Mouse (Mus musculus): Measurements from ENCODE around the gene Samd11. TPM values are rescaled to one million over a fixed set of nuclear protein-coding genes. Genes with fewer than 3 reads are reported as not detected.

The Samd11 gene
- polyA plus RNA-seq, 1 experiment from 2014 or later: 1.9 TPM

GRCm38 (mm10) chr4:156202462-156202893, 53.0 kb downstream of the Samd11 start:
- Histone ChIP-seq H3K9me3 (ENCODE audit: control insufficient read depth, low read length) (no peaks in the 10 kb centered on the region), H3K4me1 (ENCODE audit: control insufficient read depth, insufficient read depth, low read length) (peaks cover 7% of the 10 kb centered on the region; the same call in 1 of the 2 replicates), H3K27me3 (ENCODE audit: control insufficient read depth, insufficient read depth, low read length) (no peaks in the 10 kb centered on the region; the same call in 1 of the 2 replicates), H3K36me3 (ENCODE audit: control insufficient read depth, insufficient read depth, low read length) (no peaks in the 10 kb centered on the region), H3K9ac (replicated peaks; ENCODE audit: low read depth, low read length) (peak overlapping the region; percentile 58), H3K4me2 (ENCODE audit: low read depth, low read length) (peak overlapping the region; percentile 94), H3K27ac (ENCODE audit: low read depth, low read length) (peak overlapping the region; percentile 58), H3K4me3 (ENCODE audit: low read depth, low read length) (peak overlapping the region; percentile 57)
- 43% methylated on average over 12 of the region's 12 CpGs for WGBS
- ATAC-seq (ENCODE audit: low read depth): no peak

DNA sequence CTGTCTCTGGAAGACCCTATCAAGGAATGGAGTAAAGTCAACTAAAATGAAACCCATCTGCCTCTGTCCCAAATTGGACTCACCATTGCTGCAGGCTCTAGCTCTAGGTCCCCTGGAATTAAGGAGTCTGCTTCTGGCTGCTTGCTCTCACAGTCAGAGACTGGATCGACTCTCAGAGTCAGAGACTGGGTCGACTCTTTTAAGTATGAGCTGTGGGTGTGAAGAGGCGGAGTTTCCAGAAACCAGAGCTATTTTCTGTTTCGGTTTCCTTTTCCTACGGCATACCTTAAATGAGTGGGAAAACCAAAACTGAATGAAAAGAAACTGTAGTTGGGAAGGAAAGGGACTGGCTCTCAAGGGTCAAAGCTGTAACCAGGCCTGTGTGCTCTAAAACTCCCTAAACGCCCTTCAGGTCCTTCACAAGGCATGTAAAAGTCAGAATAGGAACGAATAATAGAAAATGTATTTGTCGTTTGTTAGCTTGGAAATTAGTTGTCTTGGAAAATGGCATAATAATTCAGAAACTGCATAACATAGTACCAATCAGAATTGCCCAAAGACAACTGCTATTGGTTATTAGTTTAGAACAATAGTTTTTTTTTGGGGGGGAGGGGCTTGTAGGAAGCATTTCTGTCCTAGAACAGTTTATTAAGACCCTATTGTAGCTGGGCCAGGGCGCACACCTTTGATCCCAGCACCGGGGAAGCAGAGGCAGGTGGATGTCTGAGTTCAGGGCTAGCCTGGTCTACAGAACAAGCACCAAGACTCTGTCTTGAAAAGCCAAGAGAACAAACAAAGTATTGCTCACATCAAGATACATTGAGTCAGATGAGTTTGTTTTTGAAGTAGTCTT, 54.6 kb downstream of the Samd11 start, which contains the start of gene Isg15:
Gene Isg15 (minus strand): TSS at position 196 of the 853 bp plus-strand sequence.
- Histone ChIP-seq H3K4me2 (ENCODE audit: low read depth, low read length) (no peak within 1 kb of the TSS), H3K9ac (replicated peaks; ENCODE audit: low read depth, low read length) (no peak within 1 kb of the TSS), H3K4me3 (ENCODE audit: low read depth, low read length) (no peak within 1 kb of the TSS), H3K36me3 (ENCODE audit: control insufficient read depth, insufficient read depth, low read length) (no peaks in the 10 kb centered on the region), H3K27ac (ENCODE audit: low read depth, low read length) (no peak within 1 kb of the TSS), H3K4me1 (ENCODE audit: control insufficient read depth, insufficient read depth, low read length) (peaks cover 13% of the 10 kb centered on the region), H3K9me3 (ENCODE audit: control insufficient read depth, low read length) (no peaks in the 10 kb centered on the region), H3K27me3 (ENCODE audit: control insufficient read depth, insufficient read depth, low read length) (no peaks in the 10 kb centered on the region; the same call in 1 of the 2 replicates)
- WGBS: 70% methylated on average over 10 of the region's 10 CpGs
- ATAC-seq (ENCODE audit: low read depth): no peak

GRCm38 (mm10) chr4:156197829-156198205, 57.6 kb downstream of the Samd11 start:
- no peaks in the 10 kb centered on the region; the same call in 1 of the 2 replicates for H3K36me3 ChIP-seq (ENCODE audit: control insufficient read depth, insufficient read depth, low read length)
- peak overlapping the region; percentile 94 for H3K27ac ChIP-seq (ENCODE audit: low read depth, low read length)
- H3K4me3 ChIP-seq (ENCODE audit: low read depth, low read length): peak overlapping the region; percentile 87
- no peaks in the 10 kb centered on the region for H3K9me3 ChIP-seq (ENCODE audit: control insufficient read depth, low read length)
- H3K9ac ChIP-seq (replicated peaks; ENCODE audit: low read depth, low read length): peak overlapping the region; percentile 86
- peaks cover 35% of the 10 kb centered on the region for H3K4me1 ChIP-seq (ENCODE audit: control insufficient read depth, insufficient read depth, low read length)
- under 1% methylated on average over 23 of the region's 26 CpGs for WGBS
- peak overlapping the region; percentile 68 for H3K4me2 ChIP-seq (ENCODE audit: low read depth, low read length)
- peak; percentile 92 for ATAC-seq (ENCODE audit: low read depth)
- no peaks in the 10 kb centered on the region for H3K27me3 ChIP-seq (ENCODE audit: control insufficient read depth, insufficient read depth, low read length)

DNA sequence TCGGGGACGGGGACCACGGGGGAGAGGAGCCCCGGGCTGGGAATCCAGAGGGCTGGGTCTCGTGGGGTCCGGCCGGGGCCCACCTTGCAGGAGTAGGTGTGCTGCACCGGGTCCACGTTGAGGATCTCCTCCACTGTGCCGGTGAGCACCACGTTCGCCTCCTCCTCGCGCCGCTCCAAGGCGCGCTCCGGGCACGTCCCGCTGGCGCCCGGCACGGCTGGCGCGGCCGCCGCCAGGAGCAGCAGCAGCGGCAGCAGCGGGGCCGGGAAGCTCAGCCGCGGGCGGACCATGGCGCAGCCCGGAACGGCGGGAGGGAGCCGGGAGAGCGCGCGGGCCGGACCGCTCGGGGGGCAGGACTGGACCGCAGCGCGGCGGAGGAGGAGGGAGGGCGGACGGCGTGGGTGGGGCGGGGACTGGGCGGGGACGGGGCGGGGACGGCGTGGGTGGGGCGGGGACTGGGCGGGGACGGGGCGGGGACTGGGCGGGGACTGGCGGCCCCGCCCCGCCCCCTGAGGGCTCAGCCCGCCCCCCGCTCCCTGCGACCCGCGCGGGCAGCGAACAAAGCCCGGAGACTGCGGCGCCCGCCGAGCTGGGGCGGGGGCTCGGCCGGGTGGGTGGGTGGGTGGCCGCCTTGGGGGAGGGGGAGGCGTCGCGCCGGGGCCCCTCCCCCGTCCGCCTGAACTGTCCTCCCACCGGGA, 58.2 kb downstream of the Samd11 start, which contains the start of gene Agrn:
Gene Agrn (minus strand): TSS at position 358 of the 698 bp plus-strand sequence.
- H3K36me3 ChIP-seq (ENCODE audit: control insufficient read depth, insufficient read depth, low read length): no peaks in the 10 kb centered on the region; the same call in 1 of the 2 replicates
- peak within 1 kb of the TSS; percentile 68 for H3K4me2 ChIP-seq (ENCODE audit: low read depth, low read length)
- H3K27ac ChIP-seq (ENCODE audit: low read depth, low read length): peak within 1 kb of the TSS; percentile 94
- H3K9me3 ChIP-seq (ENCODE audit: control insufficient read depth, low read length): no peaks in the 10 kb centered on the region
- peak; percentile 76 for ATAC-seq (ENCODE audit: low read depth)
- H3K9ac ChIP-seq (replicated peaks; ENCODE audit: low read depth, low read length): peak within 1 kb of the TSS; percentile 86
- peak within 1 kb of the TSS; percentile 87 for H3K4me3 ChIP-seq (ENCODE audit: low read depth, low read length)
- H3K27me3 ChIP-seq (ENCODE audit: control insufficient read depth, insufficient read depth, low read length): no peaks in the 10 kb centered on the region
- WGBS: 0% methylated on average over 11 of the region's 88 CpGs
- peaks cover 35% of the 10 kb centered on the region for H3K4me1 ChIP-seq (ENCODE audit: control insufficient read depth, insufficient read depth, low read length)

Small RNA genes within 50 kb of the gene (microRNA-seq; reads per million reads assigned to microRNA genes)
- 2.6 reads per million for gene Mir7658

Other genes with a start within 250 kb of the Samd11 start
- 0.20 and 0.70 TPM in 2 replicates for gene Tnfrsf4, start 241.8 kb downstream of the Samd11 start, polyA plus RNA-seq (2014; fragmentation: Nextera tagmentation; extraction: Ambion mirVana)
- gene Tnfrsf18, start 229.5 kb downstream of the Samd11 start, polyA plus RNA-seq (2014; fragmentation: Nextera tagmentation; extraction: Ambion mirVana): 1.5 and 2.7 TPM in 2 replicates
- not detected in 2 replicates for gene Ttll10, start 196.2 kb downstream of the Samd11 start, polyA plus RNA-seq (2014; fragmentation: Nextera tagmentation; extraction: Ambion mirVana)
- gene 9430015G10Rik, start 145.7 kb downstream of the Samd11 start, polyA plus RNA-seq (2014; fragmentation: Nextera tagmentation; extraction: Ambion mirVana): 32.1 and 32.4 TPM in 2 replicates
- gene Rnf223, start 125.1 kb downstream of the Samd11 start, polyA plus RNA-seq (2014; fragmentation: Nextera tagmentation; extraction: Ambion mirVana): 0.61 and 0.64 TPM in 2 replicates
- 100 and 136 TPM in 2 replicates for gene Agrn, start 58.2 kb downstream of the Samd11 start, polyA plus RNA-seq (2014; fragmentation: Nextera tagmentation; extraction: Ambion mirVana)
- gene Isg15, start 54.8 kb downstream of the Samd11 start, polyA plus RNA-seq (2014; fragmentation: Nextera tagmentation; extraction: Ambion mirVana): 0.50 and 1.2 TPM in 2 replicates
- gene AW011738, start 52.4 kb downstream of the Samd11 start, polyA plus RNA-seq (2014; fragmentation: Nextera tagmentation; extraction: Ambion mirVana): 1.8 TPM in 2 replicates
- 2.2 and 2.9 TPM in 2 replicates for gene Perm1, start 39.8 kb downstream of the Samd11 start, polyA plus RNA-seq (2014; fragmentation: Nextera tagmentation; extraction: Ambion mirVana)
- gene Plekhn1, start 20.8 kb downstream of the Samd11 start, polyA plus RNA-seq (2014; fragmentation: Nextera tagmentation; extraction: Ambion mirVana): 30.7 and 31.6 TPM in 2 replicates
- gene Noc2l, start 19.6 kb downstream of the Samd11 start, polyA plus RNA-seq (2014; fragmentation: Nextera tagmentation; extraction: Ambion mirVana): 50.1 and 53.2 TPM in 2 replicates
- not detected in 2 replicates for gene Vmn2r-ps159, start 75.4 kb upstream of the Samd11 start, polyA plus RNA-seq (2014; fragmentation: Nextera tagmentation; extraction: Ambion mirVana)

All from neural tube, embryonic 14.5 days (tissue).